Mouse (Mus musculus): ENCODE data around the gene Stbd1. TPM values are rescaled to one million over a fixed set of nuclear protein-coding genes. Genes with fewer than 3 reads are reported as not detected.

Gene Stbd1
- polyA plus RNA-seq, 1 experiment from 2014 or later: 3.4 TPM

Other genes with a start within 250 kb of the Stbd1 start
- 55.7 and 60.0 TPM in 2 replicates for gene Nup54, start 167.8 kb upstream of the Stbd1 start, polyA plus RNA-seq (2015; fragmentation: Nextera tagmentation; extraction: Ambion mirVana)
- gene Scarb2, start 96.2 kb upstream of the Stbd1 start, polyA plus RNA-seq (2015; fragmentation: Nextera tagmentation; extraction: Ambion mirVana): 23.4 and 24.6 TPM in 2 replicates
- 0.42 and 0.69 TPM in 2 replicates for gene Fam47e, start 48.0 kb upstream of the Stbd1 start, polyA plus RNA-seq (2015; fragmentation: Nextera tagmentation; extraction: Ambion mirVana)
- 0.45 and 0.75 TPM in 2 replicates for gene Ccdc158, start 72.2 kb downstream of the Stbd1 start, polyA plus RNA-seq (2015; fragmentation: Nextera tagmentation; extraction: Ambion mirVana)
- 2.4 and 2.9 TPM in 2 replicates for gene Shroom3, start 80.4 kb downstream of the Stbd1 start, polyA plus RNA-seq (2015; fragmentation: Nextera tagmentation; extraction: Ambion mirVana)